Mouse (Mus musculus): ENCODE measurements around the gene Zmym1.

- no peak for TF ChIP-seq BHLHE40 (IDR thresholded peaks at IDR 0.05; ENCODE audit: borderline replicate concordance, low read depth, low read length)
- no peak for TF ChIP-seq POLR2A (IDR thresholded peaks at IDR 0.05; ENCODE audit: control insufficient read depth in 1 of 2, insufficient read depth in 1 of 2, low read depth in 1 of 2, low read length in 2 of 2, poor library complexity in 1 of 2)
- TF ChIP-seq EP300 (IDR thresholded peaks at IDR 0.05; ENCODE audit: low read depth in 1 of 2, low read length in 2 of 2) = no peak
- no peak for TF ChIP-seq TAL1 (IDR thresholded peaks at IDR 0.05; ENCODE audit: low read length)
- TF ChIP-seq ELF1 (IDR thresholded peaks at IDR 0.05; ENCODE audit: low read depth, low read length) = no peak
- no peak for TF ChIP-seq GATA1 (IDR thresholded peaks at IDR 0.05; ENCODE audit: low read depth, low read length)
- TF ChIP-seq CTCF (IDR thresholded peaks at IDR 0.05 in 2 of 3, conservative IDR thresholded peaks at IDR 0.05 in 1 of 3; ENCODE audit: control insufficient read depth in 1 of 3, insufficient read depth in 1 of 3, low read depth in 2 of 3, low read length in 3 of 3, poor library complexity in 1 of 3, severe bottlenecking in 1 of 3) = no peak
- no peak for TF ChIP-seq UBTF (IDR thresholded peaks at IDR 0.05; ENCODE audit: borderline replicate concordance, insufficient read depth, low read depth, low read length)
These were observed 34.1 kb upstream of the Zmym1 start for GRCm38 (mm10) chr4:127095090-127095489.

Measured in MEL (cell line).